ENCODE assay signal across 9 mouse cellular contexts in the genomic region with DNA sequence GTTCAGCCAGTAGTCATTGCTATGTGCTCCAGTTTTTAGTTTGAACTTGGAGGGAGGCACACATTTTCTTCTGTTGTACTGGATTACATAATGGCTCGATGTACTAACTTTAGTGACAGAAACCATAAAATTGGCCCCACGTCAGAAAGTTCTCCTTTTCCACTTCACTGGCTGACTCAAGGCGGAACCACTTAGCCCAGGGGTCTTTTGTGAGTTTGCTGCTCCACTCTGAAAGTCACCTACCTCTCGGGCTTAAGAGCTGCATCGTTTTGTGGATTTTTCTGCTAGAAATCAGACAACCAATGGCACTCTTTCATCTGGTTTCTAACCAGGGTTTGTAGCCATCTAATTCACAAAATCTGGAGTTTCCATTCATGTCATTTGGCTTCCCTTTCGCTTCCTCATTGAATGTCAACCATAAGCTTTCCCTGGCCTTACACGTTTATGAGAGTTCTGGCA.
A peak's percentile ranks its signal among the peaks of the same experiment; 100 is the strongest.
DNase-seq lines count a peak whose midpoint lies in the region; ATAC-seq lines count a peak whose summit lies in the region.
"Had no signal": no experiment of that assay in that cellular context is flagged by ENCODE, and none has a peak within 500 bp of the region (broad histone marks: within the 10 kb centered on the region; RNA-seq: fewer than 3 reads in every experiment).

No protein-coding gene starts in this region.

- H3K9ac ChIP-seq in kidney, embryonic 14.5 days (ENCODE audit: low read depth, low read length) = no peak overlapping the region
- H3K9ac ChIP-seq in lung, embryonic 15.5 days = no peak overlapping the region
- no peak overlapping the region for H3K9ac ChIP-seq in midbrain, embryonic 14.5 days (replicated peaks; ENCODE audit: low read length)

- 54% methylated on average over 7 of the region's 7 CpGs for WGBS in kidney, embryonic 14.5 days
- WGBS in lung, embryonic 15.5 days = 59% methylated on average over 7 of the region's 7 CpGs
- WGBS in forebrain, embryonic 10.5 days = 75% methylated on average over 7 of the region's 7 CpGs
- 67% methylated on average over 7 of the region's 7 CpGs for WGBS in midbrain, embryonic 14.5 days

- H3K4me1 ChIP-seq in kidney, embryonic 14.5 days (ENCODE audit: control insufficient read depth, insufficient read depth, low read length) = no peaks in the 10 kb centered on the region
- H3K4me1 ChIP-seq in lung, embryonic 15.5 days = no peaks in the 10 kb centered on the region
- no peaks in the 10 kb centered on the region for H3K4me1 ChIP-seq in forebrain, embryonic 10.5 days
- H3K4me1 ChIP-seq in midbrain, embryonic 14.5 days (ENCODE audit: control insufficient read depth, insufficient read depth, low read length) = no peaks in the 10 kb centered on the region

- DNase-seq in kidney, adult 11 months = peak; percentile 19
- peak; percentile 20 for DNase-seq in 3T3-L1 (ENCODE audit: low read depth, low spot score)
- peak; percentile 58 for DNase-seq in brain, adult 2 months (ENCODE audit: low read depth, low spot score)
- DNase-seq in forebrain, embryonic 10.5 days (ENCODE audit: extremely low spot score, low spot score) = no peak
- no peak for DNase-seq in thymus, postnatal 10 days (ENCODE audit: low spot score in 2 of 2)
- no peak for DNase-seq in midbrain, embryonic 14.5 days

- no peaks in the 10 kb centered on the region for H3K36me3 ChIP-seq in kidney, embryonic 14.5 days (ENCODE audit: control insufficient read depth, insufficient read depth, low read length)
- no peaks in the 10 kb centered on the region for H3K36me3 ChIP-seq in lung, embryonic 15.5 days
- H3K36me3 ChIP-seq in forebrain, embryonic 10.5 days (replicated peaks) = no peaks in the 10 kb centered on the region
- H3K36me3 ChIP-seq in midbrain, embryonic 14.5 days (ENCODE audit: control insufficient read depth, insufficient read depth, low read length) = no peaks in the 10 kb centered on the region

- H3K4me2 ChIP-seq in kidney, embryonic 14.5 days (replicated peaks; ENCODE audit: low read depth, low read length) = no peak overlapping the region
- no peak overlapping the region for H3K4me2 ChIP-seq in lung, embryonic 15.5 days
- no peak overlapping the region for H3K4me2 ChIP-seq in midbrain, embryonic 14.5 days (ENCODE audit: low read length)

- H3K27ac ChIP-seq in kidney, embryonic 14.5 days (ENCODE audit: low read depth, low read length) = no peak overlapping the region
- H3K27ac ChIP-seq in lung, embryonic 15.5 days = 0 out of 2 replicates have a peak overlapping the region, but pooled peaks have one; percentile 27
- H3K27ac ChIP-seq in forebrain, embryonic 10.5 days = no peak overlapping the region
- H3K27ac ChIP-seq in midbrain, embryonic 14.5 days (replicated peaks; ENCODE audit: low read depth, low read length) = no peak overlapping the region

- no peaks in the 10 kb centered on the region for H3K27me3 ChIP-seq in kidney, embryonic 14.5 days (ENCODE audit: control insufficient read depth, insufficient read depth, low read length)
- H3K27me3 ChIP-seq in lung, embryonic 15.5 days = no peaks in the 10 kb centered on the region
- H3K27me3 ChIP-seq in forebrain, embryonic 10.5 days (ENCODE audit: poor library complexity, severe bottlenecking) = no peaks in the 10 kb centered on the region
- no peaks in the 10 kb centered on the region for H3K27me3 ChIP-seq in midbrain, embryonic 14.5 days (ENCODE audit: control insufficient read depth, insufficient read depth, low read length)

- H3K9me3 ChIP-seq in kidney, embryonic 14.5 days (ENCODE audit: control insufficient read depth, low read length) = no peaks in the 10 kb centered on the region
- H3K9me3 ChIP-seq in lung, embryonic 15.5 days = no peaks in the 10 kb centered on the region
- H3K9me3 ChIP-seq in forebrain, embryonic 10.5 days = no peaks in the 10 kb centered on the region
- no peaks in the 10 kb centered on the region for H3K9me3 ChIP-seq in midbrain, embryonic 14.5 days (ENCODE audit: control insufficient read depth, low read length)

- no peak overlapping the region for H3K4me3 ChIP-seq in kidney, embryonic 14.5 days (ENCODE audit: low read length)
- H3K4me3 ChIP-seq in lung, embryonic 15.5 days = no peak overlapping the region
- no peak overlapping the region for H3K4me3 ChIP-seq in forebrain, embryonic 10.5 days
- H3K4me3 ChIP-seq in midbrain, embryonic 14.5 days (replicated peaks; ENCODE audit: low read depth, low read length) = no peak overlapping the region
- H3K4me3 ChIP-seq: myocyte had no signal

- no peak for ATAC-seq in kidney, embryonic 14.5 days (ENCODE audit: low FRiP score, low TSS enrichment)
- no peak for ATAC-seq in lung, embryonic 15.5 days (ENCODE audit: borderline replicate concordance, extremely low read depth, low FRiP score, low TSS enrichment)
- ATAC-seq in midbrain, embryonic 14.5 days (ENCODE audit: low FRiP score, low TSS enrichment) = no peak

Comparison
In these comparisons a context has a peak if more than half of its experiments do, and no peak if none do; other contexts are left out.
1. DNase-seq: peak in kidney, adult 11 months (single experiment), 3T3-L1 (single experiment) and brain, adult 2 months (single experiment); none in forebrain, embryonic 10.5 days (single experiment), thymus, postnatal 10 days (0 of 2) and midbrain, embryonic 14.5 days (single experiment).